Mouse (Mus musculus) adrenal gland, adult (tissue): ENCODE measurements at regions not wholly inside any gene's neighbourhood (a gene's known extent, or its start where the extent isn't known, plus 50 kb on each side); places are given as distances from the start of the nearest gene placed in this dataset.

Experiments
- DNase-seq, 2 experiments: peaks; one replicate each; pipeline ENCODE4 v3.0.0; 2022 to 2023; ENCODE audit warnings: low spot score in 1 of 2; ENCODE audit not compliant: inconsistent age in 2 of 2

- DNase-seq, result no peak
Measured at GRCm38 (mm10) chr3:61255232-61255631, 106.2 kb upstream of the Rap2b start.

GRCm38 (mm10) chr3:61255643-61256042 is 105.8 kb upstream of the Rap2b start:
- peak in 1 of 2 experiments; percentile 3 for DNase-seq

GRCm38 (mm10) chr3:61268453-61269335 is 92.7 kb upstream of the Rap2b start:
- peak; percentile 23 to 84 for DNase-seq

- DNase-seq, result peak in 1 of 2 experiments; percentile 11
Measured at GRCm38 (mm10) chr3:61285924-61286520, 75.4 kb upstream of the Rap2b start.

GRCm38 (mm10) chr3:61288195-61288594 is 73.2 kb upstream of the Rap2b start:
- DNase-seq, result no peak

- DNase-seq, result peak in 1 of 2 experiments; percentile 50
Measured at GRCm38 (mm10) chr3:61294855-61295254, 66.6 kb upstream of the Rap2b start.

- DNase-seq, result no peak
Measured at GRCm38 (mm10) chr3:61297290-61297689, 64.1 kb upstream of the Rap2b start.

- no peak for DNase-seq
Measured at GRCm38 (mm10) chr3:61302214-61302613, 59.2 kb upstream of the Rap2b start.

GRCm38 (mm10) chr3:61303485-61303884 is 58.0 kb upstream of the Rap2b start:
- DNase-seq, result no peak

- DNase-seq, result no peak
Measured at GRCm38 (mm10) chr3:61306306-61306705, 55.1 kb upstream of the Rap2b start.

GRCm38 (mm10) chr3:61308764-61309163 is 52.7 kb upstream of the Rap2b start:
- DNase-seq, result no peak

GRCm38 (mm10) chr3:61309197-61309596 is 52.2 kb upstream of the Rap2b start:
- DNase-seq, result no peak
